Mouse (Mus musculus) C2C12 (cell line): ENCODE results near the gene Acot8.

ENCODE experiments used
- CEBPB ChIP-seq: IDR thresholded peaks from one replicate; pipeline ENCODE4 v1.6.1; 2011; ENCODE audit warnings: low read depth, mild to moderate bottlenecking, control low read depth, moderate library complexity
- CTCF ChIP-seq: IDR thresholded peaks from one replicate; pipeline ENCODE4 v1.5.1; 2011; ENCODE audit not compliant: control insufficient read depth, insufficient read depth, insufficient read length
- FOSL1 ChIP-seq: IDR thresholded peaks from one replicate; pipeline ENCODE4 v1.8.0; 2011; ENCODE audit warnings: mild to moderate bottlenecking, low read length; ENCODE audit not compliant: poor library complexity, insufficient read depth, severe bottlenecking
- MYOD1 ChIP-seq: IDR thresholded peaks from one replicate; pipeline ENCODE4 v1.6.1; 2011; ENCODE audit warnings: low read depth; ENCODE audit not compliant: control insufficient read depth, insufficient read length
- MYOG ChIP-seq: IDR thresholded peaks from one replicate; pipeline ENCODE4 v1.6.1; 2011; ENCODE audit not compliant: control insufficient read depth, insufficient read length; ENCODE audit errors: extremely low read depth
- USF1 ChIP-seq: IDR thresholded peaks from one replicate; pipeline ENCODE4 v1.6.1; 2011; ENCODE audit warnings: low read depth, mild to moderate bottlenecking, control low read depth, moderate library complexity

DNA sequence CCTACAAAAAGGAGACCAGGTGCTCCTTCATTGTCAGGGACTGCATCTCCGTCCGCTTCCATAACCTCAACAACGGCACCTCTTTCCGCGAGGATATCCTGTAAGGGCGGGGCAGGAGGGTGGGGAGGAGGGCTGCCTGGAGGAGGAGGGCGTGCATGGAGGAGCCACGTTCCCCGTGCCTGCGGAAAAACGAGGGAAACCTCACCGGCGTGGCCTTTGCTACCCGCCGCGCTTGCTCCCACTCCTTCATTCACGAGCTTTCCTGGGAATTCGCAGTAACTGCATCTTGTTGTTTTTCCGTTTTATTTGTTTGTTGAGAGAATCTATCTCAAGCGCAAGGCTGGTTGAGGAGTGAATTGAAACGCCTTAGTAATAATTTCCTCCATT lies 643 bp upstream of the Acot8 start:
- no peak for TF ChIP-seq CTCF
- no peak for TF ChIP-seq FOSL1
- TF ChIP-seq CEBPB: no peak
- no peak for TF ChIP-seq MYOD1
- TF ChIP-seq MYOG: no peak
- no peak for TF ChIP-seq USF1
